Mouse (Mus musculus): Measurements from ENCODE around the gene Brd3. TPM values are rescaled to one million over a fixed set of nuclear protein-coding genes. Genes with fewer than 3 reads are reported as not detected.

Gene Brd3
- total RNA-seq, 1 experiment: 28.4 TPM

- no peaks in the 10 kb centered on the region for H3K36me3 ChIP-seq (ENCODE audit: control insufficient read depth, insufficient read depth, low read length, poor library complexity, severe bottlenecking)
- H3K4me3 ChIP-seq (ENCODE audit: insufficient read depth in 1 of 2, low read depth in 1 of 2, low read length in 2 of 2, poor library complexity in 1 of 2, severe bottlenecking in 1 of 2): no peak overlapping the region
- H3K4me1 ChIP-seq (ENCODE audit: control insufficient read depth in 2 of 2, insufficient read depth in 2 of 2, low read length in 2 of 2, poor library complexity in 1 of 2): peaks cover 2 to 4% of the 10 kb centered on the region in 2 experiments; a peak in 2 of 4 replicates
- in situ Hi-C loops (cut with MboI; ENCODE audit: low sequenced_read_pairs in 2 of 2, unreplicated experiment in 2 of 2): no loop called here
- H3K27ac ChIP-seq (ENCODE audit: insufficient read depth, low read depth, low read length, poor library complexity, severe bottlenecking): no peak overlapping the region
- peaks cover 8% of the 10 kb centered on the region; the same call in 1 of the 2 replicates for H3K9me3 ChIP-seq (ENCODE audit: control insufficient read depth, insufficient read depth, low read depth, low read length)
- no peak for DNase-seq (ENCODE audit: low read depth, low spot score)
- H3K9ac ChIP-seq (ENCODE audit: insufficient read depth, low read depth, low read length, poor library complexity, severe bottlenecking): no peak overlapping the region
- TF ChIP-seq MAFK (IDR thresholded peaks at IDR 0.05; ENCODE audit: insufficient read depth, low read depth, low read length): no peak
- TF ChIP-seq HCFC1 (IDR thresholded peaks at IDR 0.05; ENCODE audit: borderline replicate concordance, insufficient read depth, low read length): no peak
- no peak for TF ChIP-seq ZC3H11A (IDR thresholded peaks at IDR 0.05; ENCODE audit: borderline replicate concordance, low read depth, low read length)
- TF ChIP-seq CHD2 (IDR thresholded peaks at IDR 0.05; ENCODE audit: low read depth, low read length): no peak
- no peak for TF ChIP-seq ZNF384 (IDR thresholded peaks at IDR 0.05; ENCODE audit: low read depth, low read length)
Measured at GRCm38 (mm10) chr2:27496391-27497028, 11.0 kb downstream of the Brd3 start.

- Histone ChIP-seq H3K9ac (ENCODE audit: insufficient read depth, low read depth, low read length, poor library complexity, severe bottlenecking) (no peak overlapping the region), H3K4me1 (ENCODE audit: control insufficient read depth in 2 of 2, insufficient read depth in 2 of 2, low read length in 2 of 2, poor library complexity in 1 of 2) (peaks cover 2 to 4% of the 10 kb centered on the region in 2 experiments; a peak in 2 of 4 replicates), H3K4me3 (ENCODE audit: insufficient read depth in 1 of 2, low read depth in 1 of 2, low read length in 2 of 2, poor library complexity in 1 of 2, severe bottlenecking in 1 of 2) (no peak overlapping the region), H3K27ac (ENCODE audit: insufficient read depth, low read depth, low read length, poor library complexity, severe bottlenecking) (no peak overlapping the region), H3K36me3 (ENCODE audit: control insufficient read depth, insufficient read depth, low read length, poor library complexity, severe bottlenecking) (no peaks in the 10 kb centered on the region), H3K9me3 (ENCODE audit: control insufficient read depth, insufficient read depth, low read depth, low read length) (peaks cover 6% of the 10 kb centered on the region; the same call in 1 of the 2 replicates)
- in situ Hi-C loops (cut with MboI; ENCODE audit: low sequenced_read_pairs in 2 of 2, unreplicated experiment in 2 of 2): no loop called here
- TF ChIP-seq CHD2 (IDR thresholded peaks at IDR 0.05; ENCODE audit: low read depth, low read length) (no peak), HCFC1 (IDR thresholded peaks at IDR 0.05; ENCODE audit: borderline replicate concordance, insufficient read depth, low read length) (no peak)
- no peak for DNase-seq (ENCODE audit: low read depth, low spot score)
Measured at GRCm38 (mm10) chr2:27493971-27494370, 13.5 kb downstream of the Brd3 start.

GRCm38 (mm10) chr2:27490939-27491338 lies 16.5 kb downstream of the Brd3 start:
- H3K36me3 ChIP-seq (ENCODE audit: control insufficient read depth, insufficient read depth, low read length, poor library complexity, severe bottlenecking): no peaks in the 10 kb centered on the region
- DNase-seq (ENCODE audit: low read depth, low spot score): no peak
- TF ChIP-seq ZNF384 (IDR thresholded peaks at IDR 0.05; ENCODE audit: low read depth, low read length): no peak
- TF ChIP-seq HCFC1 (IDR thresholded peaks at IDR 0.05; ENCODE audit: borderline replicate concordance, insufficient read depth, low read length): no peak
- no peak for TF ChIP-seq ZC3H11A (IDR thresholded peaks at IDR 0.05; ENCODE audit: borderline replicate concordance, low read depth, low read length)
- TF ChIP-seq MAFK (IDR thresholded peaks at IDR 0.05; ENCODE audit: insufficient read depth, low read depth, low read length): no peak
- TF ChIP-seq CHD2 (IDR thresholded peaks at IDR 0.05; ENCODE audit: low read depth, low read length): no peak
- in situ Hi-C loops (cut with MboI; ENCODE audit: low sequenced_read_pairs in 2 of 2, unreplicated experiment in 2 of 2): no loop called here
- peaks cover 2 to 9% of the 10 kb centered on the region in 2 experiments; a peak in 2 of 4 replicates for H3K4me1 ChIP-seq (ENCODE audit: control insufficient read depth in 2 of 2, insufficient read depth in 2 of 2, low read length in 2 of 2, poor library complexity in 1 of 2)
- no peak overlapping the region for H3K4me3 ChIP-seq (ENCODE audit: insufficient read depth in 1 of 2, low read depth in 1 of 2, low read length in 2 of 2, poor library complexity in 1 of 2, severe bottlenecking in 1 of 2)
- no peak overlapping the region for H3K9ac ChIP-seq (ENCODE audit: insufficient read depth, low read depth, low read length, poor library complexity, severe bottlenecking)
- H3K27ac ChIP-seq (ENCODE audit: insufficient read depth, low read depth, low read length, poor library complexity, severe bottlenecking): no peak overlapping the region
- peaks cover 2% of the 10 kb centered on the region; the same call in 1 of the 2 replicates for H3K9me3 ChIP-seq (ENCODE audit: control insufficient read depth, insufficient read depth, low read depth, low read length)

GRCm38 (mm10) chr2:27488362-27488761 lies 19.1 kb downstream of the Brd3 start:
- no peak for DNase-seq (ENCODE audit: low read depth, low spot score)
- Histone ChIP-seq H3K9ac (ENCODE audit: insufficient read depth, low read depth, low read length, poor library complexity, severe bottlenecking) (no peak overlapping the region), H3K9me3 (ENCODE audit: control insufficient read depth, insufficient read depth, low read depth, low read length) (no peaks in the 10 kb centered on the region), H3K36me3 (ENCODE audit: control insufficient read depth, insufficient read depth, low read length, poor library complexity, severe bottlenecking) (no peaks in the 10 kb centered on the region), H3K4me1 (ENCODE audit: control insufficient read depth in 2 of 2, insufficient read depth in 2 of 2, low read length in 2 of 2, poor library complexity in 1 of 2) (peaks cover 2 to 9% of the 10 kb centered on the region in 2 experiments; a peak in 2 of 4 replicates), H3K27ac (ENCODE audit: insufficient read depth, low read depth, low read length, poor library complexity, severe bottlenecking) (no peak overlapping the region), H3K4me3 (ENCODE audit: insufficient read depth in 1 of 2, low read depth in 1 of 2, low read length in 2 of 2, poor library complexity in 1 of 2, severe bottlenecking in 1 of 2) (no peak overlapping the region)
- in situ Hi-C loops (cut with MboI; ENCODE audit: low sequenced_read_pairs in 2 of 2, unreplicated experiment in 2 of 2): no loop called here
- no peak for TF ChIP-seq ZC3H11A (IDR thresholded peaks at IDR 0.05; ENCODE audit: borderline replicate concordance, low read depth, low read length)
- TF ChIP-seq CHD2 (IDR thresholded peaks at IDR 0.05; ENCODE audit: low read depth, low read length): no peak
- TF ChIP-seq HCFC1 (IDR thresholded peaks at IDR 0.05; ENCODE audit: borderline replicate concordance, insufficient read depth, low read length): no peak
- no peak for TF ChIP-seq ZNF384 (IDR thresholded peaks at IDR 0.05; ENCODE audit: low read depth, low read length)
- TF ChIP-seq MAFK (IDR thresholded peaks at IDR 0.05; ENCODE audit: insufficient read depth, low read depth, low read length): no peak
